Mouse (Mus musculus): ENCODE measurements around the gene Alkbh5. TPM values are rescaled to one million over a fixed set of nuclear protein-coding genes. Genes with fewer than 3 reads are reported as not detected.

The Alkbh5 gene
- 37.4 TPM for polyA plus RNA-seq (2014; fragmentation: Illumina TruSeq; extraction: RNeasy Lipid Tissue Mini Kit (QIAGEN cat#74804); ENCODE audit: low replicate concordance)

DNA sequence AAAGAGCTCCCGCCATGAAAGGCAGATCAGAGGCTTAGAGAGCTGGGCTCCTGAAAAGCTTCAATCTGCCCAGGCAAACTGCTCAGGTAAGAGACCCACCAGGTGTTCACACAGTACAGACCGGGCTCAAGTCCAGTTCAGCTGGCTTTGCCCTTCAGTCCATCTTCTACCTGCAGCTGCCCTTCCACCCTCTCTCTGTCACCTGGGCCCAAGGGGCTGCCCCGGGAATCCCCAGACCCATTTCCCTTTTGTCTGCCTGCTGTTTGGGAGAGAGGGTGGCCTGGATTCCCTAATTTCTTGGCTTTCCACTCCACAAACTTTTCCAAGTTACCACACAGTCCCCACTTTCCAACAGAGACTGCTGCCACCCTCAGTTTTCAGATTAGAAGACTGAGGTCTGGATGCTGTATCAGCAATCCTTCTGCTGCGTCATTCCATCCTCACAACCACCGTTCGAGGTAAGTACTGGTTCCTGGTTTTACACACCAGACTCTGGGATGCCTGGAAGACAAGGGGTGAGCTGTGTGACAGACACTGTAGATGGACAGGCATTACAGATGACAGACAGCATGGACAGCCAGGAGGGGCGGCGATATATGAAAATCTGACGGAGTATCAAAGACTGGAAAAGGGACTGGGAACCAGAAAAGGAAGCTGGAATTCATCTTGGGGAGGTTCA lies at the start of gene Alkbh5:
Gene Alkbh5 (plus strand): TSS at position 202 of the 679 bp plus-strand sequence.

Other genes starting within 250 kb of the Alkbh5 start
- gene Tom1l2, start 183.5 kb upstream of the Alkbh5 start, polyA plus RNA-seq (2014; fragmentation: Illumina TruSeq; extraction: RNeasy Lipid Tissue Mini Kit (QIAGEN cat#74804); ENCODE audit: low replicate concordance), result 14.9 TPM
- 1.5 TPM for gene Drc3, start 183.1 kb upstream of the Alkbh5 start, polyA plus RNA-seq (2014; fragmentation: Illumina TruSeq; extraction: RNeasy Lipid Tissue Mini Kit (QIAGEN cat#74804); ENCODE audit: low replicate concordance)
- 25.2 TPM for gene Gid4, start 119.2 kb upstream of the Alkbh5 start, polyA plus RNA-seq (2014; fragmentation: Illumina TruSeq; extraction: RNeasy Lipid Tissue Mini Kit (QIAGEN cat#74804); ENCODE audit: low replicate concordance)
- 7.0 TPM for gene Atpaf2, start 117.9 kb upstream of the Alkbh5 start, polyA plus RNA-seq (2014; fragmentation: Illumina TruSeq; extraction: RNeasy Lipid Tissue Mini Kit (QIAGEN cat#74804); ENCODE audit: low replicate concordance)
- 8.3 TPM for gene Drg2, start 81.8 kb upstream of the Alkbh5 start, polyA plus RNA-seq (2014; fragmentation: Illumina TruSeq; extraction: RNeasy Lipid Tissue Mini Kit (QIAGEN cat#74804); ENCODE audit: low replicate concordance)
- not detected for gene Myo15, start 67.0 kb upstream of the Alkbh5 start, polyA plus RNA-seq (2014; fragmentation: Illumina TruSeq; extraction: RNeasy Lipid Tissue Mini Kit (QIAGEN cat#74804); ENCODE audit: low replicate concordance)
- not detected for gene Llgl1, start 163.3 kb downstream of the Alkbh5 start, polyA plus RNA-seq (2014; fragmentation: Illumina TruSeq; extraction: RNeasy Lipid Tissue Mini Kit (QIAGEN cat#74804); ENCODE audit: low replicate concordance)
- 3.9 TPM for gene Flii, start 190.9 kb downstream of the Alkbh5 start, polyA plus RNA-seq (2014; fragmentation: Illumina TruSeq; extraction: RNeasy Lipid Tissue Mini Kit (QIAGEN cat#74804); ENCODE audit: low replicate concordance)
- gene Mief2, start 192.0 kb downstream of the Alkbh5 start, polyA plus RNA-seq (2014; fragmentation: Illumina TruSeq; extraction: RNeasy Lipid Tissue Mini Kit (QIAGEN cat#74804); ENCODE audit: low replicate concordance), result 0.15 TPM
- 2.4 TPM for gene Top3a, start 241.0 kb downstream of the Alkbh5 start, polyA plus RNA-seq (2014; fragmentation: Illumina TruSeq; extraction: RNeasy Lipid Tissue Mini Kit (QIAGEN cat#74804); ENCODE audit: low replicate concordance)
- gene Smcr8, start 241.1 kb downstream of the Alkbh5 start, polyA plus RNA-seq (2014; fragmentation: Illumina TruSeq; extraction: RNeasy Lipid Tissue Mini Kit (QIAGEN cat#74804); ENCODE audit: low replicate concordance), result 7.8 TPM